Mouse (Mus musculus): ENCODE results near the gene Exoc8. TPM values are rescaled to one million over a fixed set of nuclear protein-coding genes. Genes with fewer than 3 reads are reported as not detected.
A peak's percentile ranks its signal among the peaks of the same experiment; 100 is the strongest.

Gene Exoc8
- 10 to 100 TPM; 36.6 to 36.8 TPM for total RNA-seq (2021)

DNA sequence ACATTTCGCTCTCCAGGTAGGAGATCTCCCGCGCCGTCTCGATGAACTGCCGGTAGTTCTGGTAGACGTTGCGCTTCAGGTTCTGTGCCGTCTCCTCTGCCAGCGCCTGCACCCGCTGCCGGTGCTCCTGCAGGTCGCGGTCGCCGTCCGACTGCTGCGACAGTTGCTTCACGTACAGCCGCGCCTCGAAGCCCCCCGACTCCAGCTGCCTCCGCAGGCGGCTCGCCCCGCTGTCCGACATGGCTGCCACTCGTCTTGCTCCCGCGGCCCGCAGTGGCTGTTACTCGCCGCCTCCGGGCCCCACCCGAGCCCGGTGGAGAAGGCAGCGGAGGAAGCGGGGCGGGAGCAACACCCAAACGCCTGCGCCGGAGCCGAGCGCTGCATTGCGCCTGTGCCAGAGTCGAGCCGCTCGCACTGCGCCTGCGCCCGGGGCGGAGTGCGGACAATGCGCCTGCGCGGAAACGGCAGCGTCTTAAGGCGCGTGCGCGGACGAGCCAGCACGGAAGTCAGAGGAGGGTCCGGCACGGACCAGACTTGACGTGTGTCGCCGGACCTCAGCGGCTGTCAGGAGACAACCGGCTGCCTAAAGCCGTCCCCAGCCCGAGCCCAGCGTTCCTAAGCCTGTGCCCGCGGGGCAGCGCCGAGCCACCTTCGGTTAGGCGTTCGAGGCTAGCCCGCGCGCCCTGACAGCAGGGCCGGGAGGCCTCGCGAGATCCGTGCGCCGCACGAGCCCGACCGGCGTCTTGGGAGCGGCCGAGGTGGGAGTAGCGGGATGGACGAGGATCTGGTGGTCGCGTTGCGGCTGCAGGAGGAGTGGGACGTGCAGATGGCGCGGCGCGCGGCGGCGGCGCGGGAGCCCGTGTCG is at the start of gene Exoc8, which contains the start of gene Sprtn:
Exoc8 (minus strand) TSS at position 320 of the 865 bp plus-strand sequence.
Sprtn (plus strand) TSS at position 501 of the 865 bp plus-strand sequence.
- DNase-seq = peak; percentile 98 to 99

DNA sequence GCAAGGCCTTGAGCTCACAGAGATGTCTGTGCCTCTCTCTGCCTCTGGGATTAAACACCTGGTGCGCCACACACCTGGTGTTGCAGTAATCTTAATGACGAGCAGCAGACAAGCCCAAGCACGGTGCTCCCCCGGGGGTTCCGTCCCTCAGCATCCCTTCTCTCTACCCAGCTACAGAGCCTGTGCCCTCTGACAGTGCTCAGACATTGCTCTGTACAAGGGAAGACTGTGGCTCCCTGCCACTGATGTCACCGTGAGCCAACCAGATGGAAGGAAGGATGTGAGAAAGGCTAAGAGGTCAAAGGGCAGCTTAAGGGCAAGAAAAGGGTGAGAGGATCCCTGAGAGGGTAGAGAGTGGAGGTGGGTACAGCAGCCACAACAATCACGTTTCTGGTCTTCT is 46.9 kb upstream of the Exoc8 start:
- DNase-seq = no peak

DNA sequence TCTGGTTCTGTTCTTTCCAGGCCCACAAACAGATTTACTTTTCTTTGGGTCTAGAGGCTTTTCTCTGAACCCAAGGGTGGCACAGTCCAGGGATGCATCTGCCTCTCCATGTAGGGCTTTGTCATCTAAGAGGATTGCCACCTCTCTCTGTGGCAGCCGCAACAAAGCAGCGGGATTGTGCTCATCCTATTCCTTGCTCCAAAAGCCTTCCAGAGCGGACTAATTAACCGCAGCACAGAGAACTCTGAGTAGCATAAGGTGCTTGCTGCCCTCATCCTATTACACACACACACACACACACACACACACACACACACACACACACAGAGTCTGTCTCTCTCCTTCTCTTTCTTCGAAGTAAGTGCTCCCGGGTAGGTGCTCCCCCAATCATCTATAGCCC is 46.3 kb upstream of the Exoc8 start:
- DNase-seq = no peak

DNA sequence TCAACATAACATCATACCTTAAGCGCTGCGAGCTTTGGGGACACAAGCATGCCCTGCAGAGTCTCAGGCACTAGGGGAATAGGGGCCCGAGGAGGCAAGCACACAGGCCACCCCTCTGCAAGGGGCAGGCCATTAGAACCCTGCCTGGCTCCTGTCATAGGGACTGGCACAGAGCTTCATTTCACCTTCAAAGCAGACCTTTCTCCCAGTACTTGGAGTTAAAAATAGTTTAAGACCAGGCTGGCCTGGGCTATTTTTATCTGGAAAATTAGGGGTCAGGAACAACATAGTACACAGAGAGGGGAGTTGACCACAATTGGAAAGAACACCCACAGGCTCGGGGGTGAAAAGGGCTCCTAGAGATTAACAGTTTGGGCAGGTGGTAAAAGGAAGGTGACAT is 39.8 kb upstream of the Exoc8 start:
- no peak for DNase-seq

DNA sequence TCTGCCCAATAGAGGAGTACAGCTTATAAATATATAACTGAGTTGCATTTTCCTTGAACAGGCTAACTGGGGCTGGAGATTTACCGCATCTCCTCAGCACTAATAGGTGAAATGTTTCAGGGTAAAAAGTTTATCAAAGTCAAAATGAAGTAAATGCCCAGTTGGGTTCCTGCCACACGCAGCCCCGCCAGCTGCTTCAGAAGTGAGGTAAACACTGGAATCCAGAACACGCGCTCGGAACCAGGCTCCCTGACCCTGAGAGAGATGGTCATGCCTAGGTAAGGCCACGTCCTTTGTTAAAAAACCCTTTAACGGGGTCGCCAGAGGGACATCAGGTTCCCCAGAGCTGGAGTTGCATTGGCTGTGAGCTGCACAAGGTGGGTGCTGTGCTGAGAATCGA is 39.2 kb upstream of the Exoc8 start:
- DNase-seq = no peak

DNA sequence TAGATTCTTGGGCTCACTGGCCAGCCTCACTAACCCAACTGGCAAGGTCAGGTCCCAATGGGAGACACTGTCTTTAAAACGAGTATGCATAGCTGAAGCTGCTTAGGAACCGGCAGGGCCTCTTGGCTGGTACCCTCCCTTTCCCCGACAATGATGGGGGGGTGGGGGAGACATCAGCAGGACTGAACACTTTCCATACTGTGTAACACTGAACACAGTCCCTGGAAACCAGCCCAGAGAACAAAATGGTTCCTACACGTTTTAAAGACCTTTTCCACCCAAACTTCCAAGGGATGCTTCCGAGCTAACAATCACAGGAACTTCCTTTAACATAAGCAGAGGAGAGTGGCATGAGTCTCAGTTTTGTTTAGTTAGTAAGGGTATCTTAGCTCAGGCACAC is 37.6 kb upstream of the Exoc8 start:
- no peak for DNase-seq

DNA sequence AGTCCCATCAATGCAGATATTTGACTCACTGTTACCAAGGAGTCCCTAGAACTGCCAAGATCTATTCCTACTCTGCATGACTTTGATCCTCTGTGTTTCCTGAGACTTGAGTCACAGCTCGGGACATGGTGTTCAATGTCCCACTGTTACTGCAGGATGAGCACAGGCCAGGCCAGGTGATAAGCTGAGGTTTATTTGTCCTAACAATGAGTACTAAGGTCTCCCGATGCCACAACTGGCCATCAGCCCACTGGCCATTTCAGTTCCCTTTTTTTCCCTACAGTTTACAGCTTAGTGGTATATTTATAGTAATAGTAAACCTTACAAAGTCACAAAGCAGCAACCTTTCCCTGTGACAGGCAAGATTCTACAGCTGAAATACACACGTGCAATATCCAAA is 34.9 kb upstream of the Exoc8 start:
- no peak for DNase-seq

DNA sequence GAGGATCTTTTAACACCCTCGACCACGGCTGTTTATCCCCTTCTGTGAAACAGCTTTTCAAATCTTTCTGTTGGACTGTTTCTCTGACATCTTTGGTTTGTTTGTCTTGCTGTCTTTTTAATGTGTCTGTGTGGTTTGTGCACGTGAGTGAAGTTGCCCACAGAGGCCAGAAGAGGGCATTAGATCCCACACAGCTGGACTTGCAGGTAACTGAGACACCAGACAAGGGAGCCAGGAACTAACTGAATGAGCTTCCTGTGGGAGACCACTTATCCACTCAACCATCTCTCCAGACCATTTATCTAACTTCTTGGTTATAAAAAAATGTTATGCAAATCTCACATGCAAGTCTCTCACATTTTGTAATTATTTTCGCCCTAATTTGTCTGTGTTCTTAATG is 33.1 kb upstream of the Exoc8 start:
- no peak for DNase-seq

DNA sequence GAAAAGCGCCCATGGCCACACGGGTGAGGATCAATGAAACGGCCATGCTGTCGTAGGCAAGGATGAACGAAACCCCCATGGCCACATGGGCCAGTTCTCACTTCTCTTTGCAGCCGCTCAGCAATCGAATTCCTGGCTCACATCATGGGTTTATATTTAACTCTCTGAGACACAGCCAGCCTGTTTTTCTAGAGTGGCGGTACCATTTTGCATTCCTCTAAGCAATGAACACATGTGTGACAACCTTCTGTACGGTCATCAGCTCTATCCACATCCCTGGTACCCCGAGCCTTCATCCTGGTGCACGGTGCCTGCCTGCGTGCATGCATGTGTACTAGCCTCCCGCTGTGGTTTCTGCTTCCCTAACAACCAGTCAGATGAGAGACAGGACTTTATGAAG is 32.6 kb upstream of the Exoc8 start:
- DNase-seq = no peak

DNA sequence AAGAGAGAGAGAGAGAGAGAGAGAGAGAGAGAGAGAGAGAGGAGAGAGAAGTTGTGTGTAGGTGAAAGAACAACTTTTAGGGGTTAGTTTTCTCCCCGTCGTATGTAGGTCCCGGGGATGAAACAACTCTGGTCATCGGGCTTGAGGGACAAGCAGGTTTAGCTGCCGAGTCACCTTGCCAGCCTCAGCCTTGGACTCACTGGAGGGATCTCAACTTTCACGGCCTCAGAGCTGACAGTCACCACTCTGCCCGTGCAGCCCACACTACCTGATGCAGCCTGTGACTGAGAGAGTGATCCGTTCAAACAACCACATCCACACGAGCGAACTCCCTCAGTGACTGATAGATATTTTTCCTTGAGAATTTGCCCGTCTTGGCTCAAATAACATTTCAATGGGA is 31.5 kb upstream of the Exoc8 start:
- DNase-seq = no peak

DNA sequence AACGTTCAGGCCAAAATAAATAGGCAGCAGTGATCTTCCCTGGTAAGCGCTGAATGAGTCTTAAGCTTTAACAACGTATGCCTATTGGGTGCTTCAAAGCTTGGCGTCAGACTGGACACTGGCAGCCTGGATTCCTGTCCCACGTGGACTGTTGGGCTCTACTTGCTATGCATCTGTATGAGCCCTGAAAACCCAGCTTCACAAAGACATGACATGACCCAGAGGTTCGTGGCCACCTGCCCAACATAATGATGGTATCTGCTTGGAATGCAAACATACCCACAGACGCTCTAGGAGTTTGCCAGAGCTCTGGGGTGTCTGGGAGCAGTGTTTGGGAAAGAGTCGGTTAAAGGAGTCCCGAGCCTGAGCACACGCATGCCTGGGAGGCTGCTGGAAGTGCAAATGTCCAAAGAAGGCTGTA is 28.9 kb upstream of the Exoc8 start:
- DNase-seq = no peak

DNA sequence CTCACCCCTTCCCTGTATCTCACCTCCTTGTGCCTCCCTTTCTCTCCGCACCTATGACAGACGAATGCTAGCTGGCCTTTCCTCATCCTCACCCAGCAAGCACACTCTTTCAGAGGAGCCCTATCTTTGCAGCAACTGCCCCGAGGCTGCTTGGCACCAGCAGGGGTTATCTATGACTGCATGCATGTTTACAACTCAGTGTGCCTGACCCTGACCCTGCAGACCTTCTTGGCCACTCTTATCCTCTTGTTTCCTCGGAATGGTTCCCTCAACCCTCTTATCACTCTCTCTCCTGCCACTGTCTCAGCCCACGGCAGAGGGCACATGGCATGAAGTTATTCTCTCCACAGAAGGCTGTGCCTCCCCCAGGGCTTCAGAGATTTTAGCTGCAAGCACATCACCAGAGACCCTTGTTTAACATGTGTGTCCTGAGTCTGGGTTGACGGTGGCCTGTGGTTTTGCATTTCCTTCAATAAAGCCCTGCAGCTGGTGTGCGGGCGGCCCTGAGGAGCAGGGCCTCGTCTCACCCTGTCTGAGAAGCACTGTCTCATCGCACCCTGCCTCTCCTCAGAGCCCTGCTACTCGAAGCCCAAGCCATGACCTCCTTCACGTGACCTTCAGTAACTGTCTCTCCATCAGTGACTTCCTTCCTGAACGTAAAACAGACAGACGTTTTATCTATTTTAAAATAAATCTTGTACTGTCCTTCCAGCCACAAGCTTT is 28.2 kb upstream of the Exoc8 start:
- DNase-seq = no peak

DNA sequence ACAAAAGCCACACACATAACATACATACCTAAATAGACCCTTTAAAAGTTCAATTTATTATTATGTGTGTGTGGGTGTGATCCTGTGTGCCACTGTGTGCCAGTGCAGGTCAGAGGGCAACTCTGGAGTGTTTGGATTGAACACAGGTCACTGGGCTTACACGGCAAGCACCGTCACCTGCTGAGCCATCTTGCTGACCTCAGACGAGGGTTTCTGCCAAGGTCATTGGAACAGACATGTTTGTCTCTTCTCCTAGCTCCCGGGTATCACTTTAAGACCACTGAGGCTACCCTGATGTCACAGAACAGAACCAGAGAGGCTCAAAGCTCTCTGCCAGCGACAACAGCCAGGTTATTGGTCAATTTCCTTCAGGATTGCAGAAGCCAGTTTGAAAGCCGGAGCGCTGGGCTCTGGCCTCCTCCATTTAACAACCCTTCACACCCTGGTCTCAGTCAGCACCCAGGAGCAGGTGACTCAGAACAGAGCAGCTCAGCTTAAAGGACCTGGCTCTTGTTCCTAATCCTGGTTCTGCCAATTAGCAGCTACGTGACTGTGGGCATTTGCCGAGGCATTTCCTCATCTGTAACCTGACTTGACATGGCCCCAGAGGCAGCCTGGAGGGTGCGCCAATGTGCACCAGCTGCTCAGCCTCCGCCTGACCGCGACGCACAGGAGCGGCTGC is 26.6 kb upstream of the Exoc8 start:
- DNase-seq = no peak

DNA sequence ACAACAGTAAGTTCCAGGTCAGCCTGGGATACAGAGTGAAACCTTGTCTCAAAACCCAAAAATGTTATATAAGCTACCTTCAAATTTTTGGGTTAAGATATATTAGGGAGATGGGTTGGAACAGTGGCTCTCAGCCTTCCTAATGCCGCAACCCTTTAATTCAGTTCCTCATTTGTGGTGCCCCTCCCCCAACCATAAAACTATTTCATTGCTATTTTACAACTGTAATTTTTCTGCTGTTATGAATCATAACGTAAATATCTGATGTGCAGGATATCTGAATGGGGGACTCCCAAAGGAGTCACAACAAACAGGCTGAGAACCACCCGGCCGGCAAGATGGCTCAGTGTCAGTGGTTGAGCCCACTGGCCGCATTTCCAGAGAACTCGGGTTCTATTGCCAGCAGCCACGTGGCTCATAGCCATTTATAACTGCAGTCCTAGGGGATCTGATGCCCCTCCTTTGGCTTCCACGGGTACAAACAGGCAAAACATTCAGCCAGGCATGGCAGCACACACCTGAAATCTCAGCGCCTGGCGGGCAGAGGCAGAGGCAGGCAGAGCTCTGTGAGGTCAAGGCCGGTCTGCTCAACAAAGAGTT is 25.1 kb upstream of the Exoc8 start:
- no peak for DNase-seq

DNA sequence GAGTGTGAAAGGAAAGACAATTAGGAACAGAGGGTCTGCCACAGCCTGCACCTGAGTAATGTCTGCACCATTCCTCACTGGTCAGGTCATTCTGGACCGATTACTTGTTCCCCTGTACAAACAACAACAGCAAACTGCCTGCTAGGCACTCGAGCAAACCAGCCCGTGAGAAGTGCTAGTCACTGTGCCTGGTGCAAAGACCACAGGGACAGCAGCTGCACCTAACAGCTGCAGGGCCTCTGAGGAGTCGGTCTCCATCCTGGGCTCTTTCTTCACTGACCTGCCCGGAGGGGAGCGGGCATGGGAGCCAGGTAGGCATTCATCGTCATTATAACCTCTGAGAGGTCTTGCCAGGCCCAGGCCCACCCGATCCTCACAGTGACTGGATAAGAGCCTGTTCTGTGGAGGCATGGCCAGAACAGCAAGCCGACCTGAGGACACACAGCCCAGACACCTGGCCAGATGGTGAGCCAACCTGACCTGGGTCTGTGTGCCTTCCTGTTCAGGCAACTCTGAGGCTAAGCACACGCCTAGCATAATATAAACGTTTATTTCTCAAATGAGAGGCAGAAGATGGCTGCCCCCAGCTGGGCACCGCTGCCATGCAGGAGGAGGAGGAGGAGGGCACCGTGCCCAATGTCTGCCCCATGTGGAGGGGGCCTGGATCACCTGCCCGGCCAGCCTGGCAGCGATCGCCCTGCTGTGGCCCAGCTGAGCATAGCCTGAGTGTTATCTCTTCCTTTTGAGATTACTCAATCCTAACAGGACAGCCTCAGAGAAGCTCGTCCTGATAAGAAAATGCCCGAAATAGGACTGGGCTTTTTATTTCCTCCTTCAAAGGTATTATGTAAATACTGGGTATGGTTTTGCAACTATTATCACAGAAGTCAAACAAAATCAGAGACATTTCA is 24.1 kb upstream of the Exoc8 start:
- no peak for DNase-seq

DNA sequence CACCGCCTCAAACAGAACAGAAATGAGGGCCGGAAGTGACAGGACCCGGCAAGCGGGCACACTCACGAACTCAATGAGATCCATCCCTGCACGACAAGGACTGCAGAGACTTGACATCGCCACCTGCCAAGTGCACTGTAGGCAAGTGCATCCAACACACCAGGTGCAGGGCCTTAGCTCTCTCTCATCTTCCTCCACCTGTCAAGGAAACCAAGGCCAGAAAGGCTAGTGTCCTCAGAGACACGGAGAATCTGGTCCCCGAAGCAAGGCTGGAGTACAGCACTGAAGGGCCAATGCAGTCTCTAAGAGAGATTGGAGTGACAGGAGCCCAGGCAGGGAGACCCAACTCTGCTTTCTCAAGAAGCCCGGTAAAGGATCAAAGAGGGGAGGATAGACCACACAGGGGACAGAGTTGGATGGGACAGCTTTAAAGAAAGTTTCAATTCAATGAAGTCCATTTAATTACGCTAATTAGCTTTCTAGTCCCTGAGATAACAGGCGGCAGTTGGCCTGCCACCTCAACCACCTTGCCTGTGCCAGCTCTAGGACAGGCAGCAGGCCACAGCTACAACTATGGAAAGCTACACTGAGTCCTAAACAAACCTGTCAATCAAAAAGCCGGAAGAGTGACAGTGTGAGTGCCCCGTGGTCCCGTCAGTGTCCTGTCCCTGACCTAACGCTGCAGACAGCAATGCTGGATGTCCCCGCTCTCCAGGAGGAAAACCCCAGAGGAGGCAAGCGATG is 20.4 kb upstream of the Exoc8 start:
- no peak for DNase-seq

DNA sequence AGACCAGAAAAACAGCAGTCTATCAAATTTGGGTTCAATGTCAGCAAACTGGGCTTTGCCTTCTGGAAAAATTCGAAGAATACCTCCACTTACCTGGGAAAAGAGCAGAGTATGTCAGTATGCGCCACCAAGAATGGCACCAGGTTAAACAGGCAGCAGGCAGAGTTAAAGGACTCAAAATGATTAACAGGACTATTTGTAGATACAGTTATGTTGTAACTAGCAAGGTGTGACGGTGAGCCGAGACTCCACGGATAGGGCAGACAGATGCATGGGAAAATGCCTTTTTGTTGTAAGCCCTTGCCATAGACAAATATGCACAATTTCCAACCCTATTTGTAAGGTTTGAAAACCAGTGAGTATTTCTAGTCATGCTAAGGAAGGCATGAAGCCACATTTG is 16.6 kb upstream of the Exoc8 start:
- no peak for DNase-seq

DNA sequence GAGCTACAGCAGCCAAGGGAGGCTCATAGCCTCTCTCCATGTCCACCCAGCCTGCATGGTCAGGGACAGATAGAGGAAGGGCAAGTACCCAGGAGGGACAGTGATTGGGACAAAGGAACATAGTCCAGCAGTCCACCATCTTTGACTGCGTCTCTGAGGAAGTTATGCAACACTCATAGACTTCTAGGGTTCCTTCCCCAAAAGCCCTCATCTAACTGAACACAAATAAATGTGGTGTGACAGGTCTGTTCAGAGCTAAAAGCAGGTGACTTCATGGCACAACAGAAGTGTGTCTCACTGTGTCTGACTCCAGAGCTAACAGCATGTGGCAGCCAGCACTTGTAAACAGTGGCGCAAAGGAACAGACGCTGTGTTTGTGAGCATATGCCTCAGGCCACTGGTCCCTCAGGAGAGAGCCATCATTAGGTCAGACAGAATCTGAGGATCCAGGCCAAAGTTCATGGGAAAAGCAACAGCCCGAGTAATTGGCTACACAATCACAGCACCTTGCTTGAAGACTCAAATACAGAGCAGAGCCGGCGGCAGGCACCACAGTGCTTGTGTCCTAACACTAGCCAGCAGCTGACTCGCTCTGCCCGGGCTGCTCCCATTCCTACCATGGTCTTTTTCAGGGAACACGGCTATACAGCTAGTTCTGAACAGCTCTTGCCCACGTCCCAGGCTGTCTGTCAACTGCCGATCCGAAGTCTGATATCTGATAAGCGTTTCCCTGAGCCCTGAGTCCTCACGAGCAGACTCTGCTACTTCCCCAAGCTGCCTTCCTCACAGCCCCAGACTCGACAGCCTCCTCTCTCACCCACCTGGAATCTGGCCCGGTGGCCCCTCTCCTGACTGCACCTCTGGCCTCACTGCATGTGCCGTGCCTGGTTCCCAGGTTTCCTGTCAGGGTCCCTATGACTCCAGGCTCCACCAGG is 14.7 kb upstream of the Exoc8 start:
- DNase-seq = no peak

DNA sequence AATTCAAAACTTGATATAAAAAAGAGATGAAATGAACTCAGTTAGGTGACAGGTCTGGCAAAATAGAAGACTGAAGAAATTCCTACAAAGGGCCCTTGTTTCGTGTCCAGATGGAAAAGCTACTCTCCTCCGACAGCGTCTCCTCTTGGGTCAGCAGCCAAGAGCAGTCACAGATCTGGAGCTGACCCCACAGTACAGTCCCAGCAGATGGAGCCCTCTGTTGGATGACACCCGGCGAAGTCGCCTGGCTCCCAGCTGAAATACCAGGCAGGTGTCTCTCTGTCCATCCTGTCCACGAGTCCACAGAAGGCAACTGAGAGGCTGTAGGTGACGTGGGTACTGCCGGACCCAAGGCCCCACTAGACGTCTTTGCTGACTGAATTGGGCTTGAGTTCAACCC is 12.8 kb upstream of the Exoc8 start:
- no peak for DNase-seq

DNA sequence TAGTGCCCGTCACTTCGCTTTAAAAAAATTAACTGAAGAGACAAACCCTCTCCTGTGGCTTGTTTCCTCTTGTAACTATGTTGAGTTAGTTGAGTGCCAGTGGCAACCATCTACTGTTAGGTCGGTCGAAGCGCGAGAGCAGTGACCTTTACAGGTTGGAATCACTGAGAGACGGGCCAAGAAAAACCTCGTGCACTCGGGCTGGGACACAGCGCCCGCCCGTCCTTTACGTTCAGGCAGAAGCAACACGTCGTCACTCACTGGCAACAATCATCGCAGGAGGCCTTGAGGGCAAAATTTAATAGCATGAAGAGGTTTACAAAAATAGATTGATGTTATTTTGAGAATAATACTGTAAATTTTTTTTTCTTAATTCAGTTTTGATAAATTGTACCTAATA is 12.4 kb upstream of the Exoc8 start:
- DNase-seq = no peak
